Mouse (Mus musculus) cerebellum, adult 9-10 months (tissue): ENCODE measurements at regions not wholly inside any gene's neighbourhood (a gene's known extent, or its start where the extent isn't known, plus 50 kb on each side); places are given as distances from the start of the nearest gene placed in this dataset.

Experiments used
- DNase-seq: peaks from one replicate; pipeline ENCODE4 v3.0.0; 2022

- DNase-seq = no peak
Measured at GRCm38 (mm10) chr3:120123155-120123554, 338.9 kb upstream of the Ptbp2 start.

GRCm38 (mm10) chr3:120083171-120083932, 299.1 kb upstream of the Ptbp2 start:
- DNase-seq = no peak

- DNase-seq = no peak
Measured at GRCm38 (mm10) chr3:120073528-120073927, 289.3 kb upstream of the Ptbp2 start.

GRCm38 (mm10) chr3:120065714-120066113, 281.4 kb upstream of the Ptbp2 start:
- no peak for DNase-seq

GRCm38 (mm10) chr3:120064854-120065480, 280.7 kb upstream of the Ptbp2 start:
- DNase-seq = no peak

GRCm38 (mm10) chr3:120062264-120062663, 278.0 kb upstream of the Ptbp2 start:
- DNase-seq = no peak

- no peak for DNase-seq
Measured at GRCm38 (mm10) chr3:120059959-120060358, 275.7 kb upstream of the Ptbp2 start.

- DNase-seq = no peak
Measured at GRCm38 (mm10) chr3:120055216-120056154, 271.2 kb upstream of the Ptbp2 start.

GRCm38 (mm10) chr3:120047238-120047637, 263.0 kb upstream of the Ptbp2 start:
- DNase-seq = no peak

GRCm38 (mm10) chr3:120037526-120037925, 253.3 kb upstream of the Ptbp2 start:
- DNase-seq = no peak

GRCm38 (mm10) chr3:120019826-120020683, 235.8 kb upstream of the Ptbp2 start:
- no peak for DNase-seq

- DNase-seq = no peak
Measured at GRCm38 (mm10) chr3:120015376-120015775, 231.1 kb upstream of the Ptbp2 start.

GRCm38 (mm10) chr3:120011861-120012260, 227.6 kb upstream of the Ptbp2 start:
- DNase-seq = no peak

GRCm38 (mm10) chr3:120008110-120008509, 223.8 kb upstream of the Ptbp2 start:
- no peak for DNase-seq

GRCm38 (mm10) chr3:120004588-120004987, 220.3 kb upstream of the Ptbp2 start:
- DNase-seq = no peak

- DNase-seq = no peak
Measured at GRCm38 (mm10) chr3:120000281-120000680, 216.0 kb upstream of the Ptbp2 start.

GRCm38 (mm10) chr3:119996258-119996988, 212.2 kb upstream of the Ptbp2 start:
- DNase-seq = no peak

GRCm38 (mm10) chr3:119995781-119996180, 211.5 kb upstream of the Ptbp2 start:
- peak; percentile 7 for DNase-seq

- no peak for DNase-seq
Measured at GRCm38 (mm10) chr3:119987245-119987852, 203.1 kb upstream of the Ptbp2 start.

GRCm38 (mm10) chr3:119977349-119977748, 193.1 kb upstream of the Ptbp2 start:
- DNase-seq = no peak

GRCm38 (mm10) chr3:119976363-119976762, 192.1 kb upstream of the Ptbp2 start:
- no peak for DNase-seq
